Mouse (Mus musculus): ENCODE measurements around the gene Hyal1.
"Not testable (repeated sequence)": the region's sequence is repeated elsewhere in the genome, so short reads cannot be mapped to it uniquely, and the experiment has no call there.

Hyal1 gene

GRCm38 (mm10) chr9:107551117-107551889, 25.4 kb upstream of the Hyal1 start, which contains the start of gene Rassf1:
Rassf1 (plus strand) TSS chr9:107551555.
- peak; percentile 78 to 92 for DNase-seq

- no peak for DNase-seq
Observed at GRCm38 (mm10) chr9:107551890-107552355, 24.8 kb upstream of the Hyal1 start.

GRCm38 (mm10) chr9:107552690-107553393, 23.9 kb upstream of the Hyal1 start:
- DNase-seq, result peak in 1 of 2 experiments; percentile 42

GRCm38 (mm10) chr9:107553541-107554318, 23.0 kb upstream of the Hyal1 start:
- peak in 1 of 2 experiments; percentile 79 for DNase-seq

GRCm38 (mm10) chr9:107554319-107554825, 22.4 kb upstream of the Hyal1 start:
- peak; percentile 97 for DNase-seq

- peak; percentile 68 to 82 for DNase-seq
Observed at GRCm38 (mm10) chr9:107555031-107555457, 21.7 kb upstream of the Hyal1 start.

- no peak for DNase-seq
Observed at GRCm38 (mm10) chr9:107555701-107556100, 21.0 kb upstream of the Hyal1 start.

GRCm38 (mm10) chr9:107556346-107556745, 20.4 kb upstream of the Hyal1 start:
- DNase-seq, result peak in 1 of 2 experiments; percentile 54

- DNase-seq, result peak; percentile 96 to 99
Observed at GRCm38 (mm10) chr9:107563029-107563581, 13.6 kb upstream of the Hyal1 start, which contains the start of gene Tusc2. Tusc2 (plus strand) TSS chr9:107563255.

- DNase-seq, result not testable (repeated sequence)
Observed at GRCm38 (mm10) chr9:107565556-107565955, 11.2 kb upstream of the Hyal1 start.

GRCm38 (mm10) chr9:107566041-107566709, 10.6 kb upstream of the Hyal1 start:
- DNase-seq, result peak; percentile 94 to 97

GRCm38 (mm10) chr9:107566855-107567254, 9.9 kb upstream of the Hyal1 start:
- peak; percentile 65 to 88 for DNase-seq

- peak; percentile 88 to 95 for DNase-seq
Observed at GRCm38 (mm10) chr9:107567702-107568319, 8.9 kb upstream of the Hyal1 start, which contains the start of gene Hyal2. Hyal2 (plus strand) TSS chr9:107567945.

GRCm38 (mm10) chr9:107568331-107569261, 8.1 kb upstream of the Hyal1 start:
- peak; percentile 89 to 95 for DNase-seq

GRCm38 (mm10) chr9:107569270-107569669, 7.5 kb upstream of the Hyal1 start:
- no peak for DNase-seq

- DNase-seq, result no peak
Observed at GRCm38 (mm10) chr9:107570016-107570415, 6.7 kb upstream of the Hyal1 start.

- DNase-seq, result peak in 1 of 2 experiments; percentile 55
Observed at GRCm38 (mm10) chr9:107570845-107571244, 5.9 kb upstream of the Hyal1 start.

GRCm38 (mm10) chr9:107571534-107572326, 5.0 kb upstream of the Hyal1 start:
- peak in 1 of 2 experiments; percentile 55 for DNase-seq

- no peak for DNase-seq
Observed at GRCm38 (mm10) chr9:107572327-107572662, 4.4 kb upstream of the Hyal1 start.

All from kidney, postnatal 25 days (tissue).